Mouse (Mus musculus) mesoderm, embryonic 11.5 days (tissue): ENCODE measurements around the gene Pfkfb1.

Experiments
- DNase-seq: peaks from one replicate; pipeline ENCODE4 v3.0.0-alpha.2; 2012; ENCODE audit warnings: low read depth, low spot score

The Pfkfb1 gene

GRCm38 (mm10) chrX:150677505-150677904, 89.5 kb downstream of the Pfkfb1 start:
- no peak for DNase-seq
